Mouse (Mus musculus) left cerebral cortex, postnatal 14 days (tissue): Measurements from ENCODE around the gene Zfp335. TPM values are rescaled to one million over a fixed set of nuclear protein-coding genes. Genes with fewer than 3 reads are reported as not detected.
"Not testable (repeated sequence)": the region's sequence is repeated elsewhere in the genome, so short reads cannot be mapped to it uniquely, and the experiment has no call there.

Experiments
- DNase-seq, 2 experiments: peaks; one replicate each; pipeline ENCODE4 v3.0.0; 2021 to 2022; ENCODE audit warnings: low spot score in 2 of 2, mixed read lengths in 1 of 2
- intact Hi-C: fragments of 180-260 bp; cut with DNase I; formaldehyde crosslinking; loops from one replicate; pipeline ENCODE4 v1.15.1; 2025
- total RNA-seq, 2 experiments: library from RNA; stranded (reverse); gene quantifications; 2 replicates each; pipeline ENCODE4 v1.2.3; 2021

Gene Zfp335
- total RNA-seq, 2 experiments from 2014 or later, result 24.1 to 25.4 TPM

DNA sequence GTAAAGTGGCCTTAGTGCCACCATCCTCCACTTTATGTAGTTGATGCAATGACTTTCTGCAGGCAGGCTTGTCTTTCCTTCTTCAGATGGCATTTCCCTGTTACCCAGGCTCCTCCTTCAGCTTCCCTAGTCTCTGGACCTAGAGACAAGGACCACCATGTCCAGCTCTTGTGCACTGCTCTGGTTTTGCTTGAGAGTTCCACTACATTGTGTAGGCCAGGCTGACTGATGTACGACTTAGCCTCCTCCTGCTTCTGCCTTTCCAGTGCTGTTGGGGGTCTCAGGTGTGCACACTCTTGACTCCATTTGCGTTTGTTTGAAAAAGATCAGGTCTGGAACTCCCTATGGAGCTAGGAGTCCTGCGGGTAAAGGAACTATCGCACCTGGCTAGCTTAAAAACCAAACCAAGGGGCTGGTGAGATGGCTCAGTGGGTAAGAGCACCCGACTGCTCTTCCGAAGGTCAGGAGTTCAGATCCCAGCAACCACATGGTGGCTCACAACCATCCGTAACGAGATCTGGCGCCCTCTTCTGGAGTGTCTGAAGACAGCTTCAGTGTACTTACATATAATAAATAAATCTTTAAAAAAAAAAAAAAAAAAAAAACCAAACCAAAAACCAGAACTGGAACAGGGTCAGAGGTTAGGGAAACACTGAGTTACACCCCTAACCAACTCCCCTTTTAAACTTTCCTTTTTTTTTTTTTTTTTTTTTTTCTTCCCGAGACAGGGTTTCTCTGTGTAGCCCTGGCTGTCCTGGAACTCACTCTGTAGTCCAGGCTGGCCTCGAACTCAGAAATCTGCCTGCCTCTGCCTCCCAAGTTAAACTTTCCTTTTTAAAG, 34.0 kb downstream of the Zfp335 start:
- not testable (repeated sequence) for DNase-seq
- intact Hi-C loops, result loop anchor here (5.0 kb wide), 1 partner anchor 45 kb away; the partner anchor contains the start of genes Ctsa and Neurl2

DNA sequence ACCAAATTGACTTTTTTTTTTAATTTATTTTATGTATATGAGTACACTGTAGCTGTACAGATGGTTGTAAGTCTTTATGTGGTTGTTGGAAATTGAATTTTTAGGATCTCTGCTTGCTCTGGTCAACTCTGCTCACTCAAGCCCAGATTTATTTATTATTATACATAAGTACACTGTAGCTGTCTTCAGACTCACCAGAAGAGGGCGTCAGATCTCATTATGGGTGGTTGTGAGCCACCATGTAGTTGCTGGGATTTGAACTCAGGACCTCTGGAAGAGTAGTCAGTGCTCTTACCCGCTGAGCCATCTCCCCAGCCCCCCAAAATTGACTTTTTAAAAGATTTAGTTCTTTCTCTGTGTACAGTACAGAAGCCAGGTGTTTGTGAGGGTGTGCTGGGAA, 35.9 kb downstream of the Zfp335 start:
- DNase-seq, result not testable (repeated sequence)
- intact Hi-C loops, result loop anchor here (5.0 kb wide), 1 partner anchor 43 kb away; the partner anchor contains the start of genes Ctsa and Neurl2

DNA sequence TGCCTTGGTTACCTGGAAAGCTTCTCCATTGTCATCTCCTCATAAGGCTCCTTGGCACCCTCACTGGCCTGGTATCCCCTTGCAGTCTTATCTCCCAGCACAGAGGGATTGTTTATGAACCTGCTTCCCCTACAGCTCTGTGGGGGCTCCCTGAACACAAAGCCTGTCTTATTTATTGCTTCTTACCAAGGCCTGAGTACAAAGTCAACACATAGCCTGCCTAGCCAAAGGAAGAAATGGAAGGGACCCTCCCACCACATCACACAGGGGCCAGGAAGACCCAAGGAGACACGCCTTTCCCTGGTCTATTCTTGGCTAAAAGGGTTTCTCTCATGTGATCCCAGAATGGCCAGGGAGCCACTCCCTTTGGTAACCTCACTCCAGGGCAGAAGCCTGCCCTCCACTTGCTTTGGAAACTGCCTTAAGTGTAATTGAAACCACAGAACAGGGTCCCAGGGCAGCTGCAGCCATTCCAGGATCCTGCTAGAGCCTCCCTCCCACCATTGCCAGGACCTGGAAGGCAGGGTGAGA, 37.3 kb downstream of the Zfp335 start:
- no peak for DNase-seq
- intact Hi-C loops, result no loop called here

DNA sequence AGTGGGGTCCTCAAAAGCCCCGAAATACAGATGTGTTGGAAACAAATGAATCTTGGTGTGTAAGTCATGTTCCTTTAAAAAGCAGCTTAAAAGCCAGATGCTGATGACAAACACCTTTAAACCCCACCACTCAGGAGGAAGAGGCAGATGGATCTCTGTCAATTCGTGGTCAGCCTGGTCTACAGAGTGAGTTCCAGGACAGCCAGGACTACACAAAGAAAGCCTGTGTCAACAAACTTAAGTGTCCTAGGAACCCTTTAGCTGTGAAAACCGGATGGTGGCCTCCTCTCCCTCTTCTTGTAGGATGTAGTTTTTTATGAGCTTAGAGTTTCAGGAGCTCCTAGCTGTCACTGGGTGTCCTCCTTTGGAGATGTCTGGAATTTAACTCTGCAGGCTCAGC, 37.9 kb downstream of the Zfp335 start:
- intact Hi-C loops, result no loop called here
- DNase-seq, result no peak

DNA sequence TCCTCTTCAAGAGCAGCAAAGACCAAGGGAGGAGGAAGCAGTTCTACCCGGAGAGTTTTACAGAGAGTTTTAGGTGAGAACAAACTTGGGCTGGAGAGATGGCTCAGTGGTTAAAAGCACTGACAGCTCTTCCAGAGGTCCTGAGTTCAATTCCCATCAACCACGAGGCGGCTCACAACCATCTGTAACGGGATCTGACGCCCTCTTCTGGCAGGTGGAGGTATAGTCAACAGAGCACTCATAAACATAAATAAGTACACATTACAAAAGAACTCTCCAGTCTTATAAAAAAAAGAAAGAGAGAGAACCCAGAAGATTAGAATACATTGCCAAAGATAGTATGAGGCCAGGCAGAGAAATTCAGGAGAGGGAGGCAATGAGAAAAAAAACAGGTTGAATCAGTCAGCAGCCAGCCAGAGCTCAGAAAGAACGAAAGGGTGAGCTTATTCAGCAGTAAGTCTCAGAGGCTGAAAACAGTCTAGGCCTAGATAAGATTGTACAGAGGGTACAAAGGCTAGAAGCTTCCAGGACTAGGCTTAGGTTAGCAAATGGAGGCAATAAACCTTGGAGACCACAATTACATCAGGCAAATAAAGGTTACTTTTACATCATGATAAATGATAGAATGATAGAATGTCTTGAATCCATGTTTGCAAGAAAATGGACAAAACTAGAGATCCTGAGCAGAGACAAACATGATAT, 39.8 kb downstream of the Zfp335 start:
- no peak for DNase-seq
- intact Hi-C loops, result no loop called here

DNA sequence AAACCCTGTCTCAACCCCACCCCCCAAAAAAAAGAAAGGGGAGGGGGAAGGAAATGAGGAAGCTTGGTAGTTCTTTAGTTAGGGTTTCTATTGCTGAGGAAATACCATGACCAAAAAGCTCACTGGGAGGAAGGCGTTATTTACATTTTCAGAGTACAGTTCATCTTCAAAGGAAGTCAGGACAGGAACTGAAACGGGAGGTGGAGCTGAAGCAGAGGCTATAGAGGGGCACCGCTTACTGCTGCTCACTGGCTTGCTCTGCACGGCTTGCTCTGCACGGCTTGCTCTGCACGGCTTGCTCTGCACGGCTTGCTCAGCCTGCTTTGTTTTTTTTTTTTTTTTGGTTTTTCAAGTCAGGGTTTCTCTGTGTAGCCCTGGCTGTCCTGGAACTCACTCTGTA, 43.1 kb downstream of the Zfp335 start:
- DNase-seq, result no peak
- intact Hi-C loops, result no loop called here

DNA sequence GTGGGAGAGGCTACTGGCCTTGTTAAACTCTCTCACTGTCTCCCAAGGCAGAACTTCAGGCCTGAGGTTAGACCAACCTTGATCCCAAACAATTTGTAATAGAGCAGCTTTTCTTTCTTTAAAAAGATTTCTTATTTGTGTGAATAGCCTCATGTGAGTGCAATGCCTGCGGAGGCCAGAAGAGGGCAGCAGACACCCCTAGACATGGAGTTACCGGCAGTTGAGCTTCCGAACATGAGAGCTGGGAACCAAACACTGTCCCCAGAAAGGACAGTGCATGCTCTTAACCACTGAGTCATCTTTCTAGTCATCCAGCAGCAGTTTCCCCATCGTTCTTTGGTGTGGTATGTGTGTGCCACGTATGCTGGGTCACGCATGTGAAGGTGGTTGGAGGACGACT, 44.0 kb downstream of the Zfp335 start:
- no peak for DNase-seq
- intact Hi-C loops, result no loop called here

DNA sequence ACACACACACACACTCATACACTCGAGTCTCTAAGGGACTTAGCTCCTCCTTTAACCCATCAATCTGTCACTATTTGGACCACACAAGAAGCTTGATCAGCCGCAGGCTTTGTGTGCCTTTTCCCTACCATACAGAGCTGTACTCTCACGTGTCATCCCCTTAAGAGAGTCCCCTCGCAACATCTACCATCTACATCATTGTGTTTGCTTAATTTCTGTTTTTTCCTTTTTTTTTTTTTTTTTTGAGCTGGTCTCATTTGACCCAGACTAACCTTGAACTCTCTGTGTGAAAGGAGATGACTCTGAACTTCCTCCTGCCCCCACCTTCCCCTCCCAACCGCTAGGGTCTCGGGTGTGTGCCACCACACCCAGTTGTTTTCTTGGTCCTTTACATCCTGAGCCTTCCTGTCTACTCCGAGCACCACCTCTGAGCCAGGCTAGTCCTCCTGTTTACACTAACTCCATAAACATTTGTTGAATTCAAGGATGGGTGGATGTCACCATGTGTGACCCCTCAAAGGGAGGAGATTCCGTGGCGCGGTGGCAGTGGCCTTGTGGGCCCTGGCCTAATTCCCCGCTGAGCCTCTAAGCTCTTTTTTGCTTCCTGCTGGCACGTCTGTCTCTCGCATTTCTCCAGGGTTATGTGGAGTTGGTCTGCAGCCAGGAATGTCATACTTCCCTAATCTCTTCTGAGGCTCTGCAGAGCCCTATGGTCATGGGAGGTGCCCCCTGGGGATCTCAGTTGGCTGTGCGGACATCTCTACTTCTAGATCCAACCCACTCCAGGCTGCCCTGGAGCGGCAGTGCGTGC, 44.6 kb downstream of the Zfp335 start:
- DNase-seq, result no peak
- intact Hi-C loops, result no loop called here

DNA sequence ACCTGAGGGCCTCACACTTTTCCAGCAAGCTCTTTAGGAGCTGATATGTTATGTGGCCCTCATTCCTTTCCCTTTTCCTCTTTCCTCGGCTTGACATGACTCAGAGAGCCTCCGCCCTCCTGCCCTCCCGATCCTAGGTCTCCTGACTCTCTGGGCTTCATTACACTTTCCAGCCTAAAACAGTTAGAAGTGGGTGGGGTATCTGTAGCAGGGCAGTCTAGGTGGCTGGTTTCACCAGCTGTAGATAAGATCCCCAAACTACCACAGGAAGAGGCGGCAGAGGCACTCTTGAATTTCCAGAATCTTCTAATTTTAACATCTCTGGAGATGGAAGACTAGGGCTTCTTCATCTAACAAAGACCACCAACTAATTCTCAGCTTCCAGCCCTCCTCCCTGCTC, 47.0 kb downstream of the Zfp335 start:
- intact Hi-C loops, result no loop called here
- DNase-seq, result no peak

DNA sequence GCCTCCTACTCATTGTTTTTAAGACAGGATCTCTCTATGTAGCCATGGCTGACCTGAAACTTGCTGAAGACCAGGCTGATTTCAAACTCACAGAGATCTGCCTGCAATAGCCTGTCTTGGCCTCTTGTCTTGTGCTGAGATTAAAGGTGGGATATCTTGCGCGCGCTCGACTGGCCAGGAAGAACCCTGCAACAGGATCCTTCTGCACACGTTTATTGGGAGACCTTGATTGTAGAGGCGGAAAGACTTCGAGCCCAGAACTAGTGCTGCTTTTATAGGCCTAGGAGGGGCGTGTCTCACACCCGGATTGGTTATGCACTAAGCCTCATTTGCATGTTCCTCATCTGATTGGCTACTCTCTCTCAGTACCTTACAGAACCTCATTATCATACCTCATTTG, 48.1 kb downstream of the Zfp335 start:
- DNase-seq, intact Hi-C loops: not testable (repeated sequence)

DNA sequence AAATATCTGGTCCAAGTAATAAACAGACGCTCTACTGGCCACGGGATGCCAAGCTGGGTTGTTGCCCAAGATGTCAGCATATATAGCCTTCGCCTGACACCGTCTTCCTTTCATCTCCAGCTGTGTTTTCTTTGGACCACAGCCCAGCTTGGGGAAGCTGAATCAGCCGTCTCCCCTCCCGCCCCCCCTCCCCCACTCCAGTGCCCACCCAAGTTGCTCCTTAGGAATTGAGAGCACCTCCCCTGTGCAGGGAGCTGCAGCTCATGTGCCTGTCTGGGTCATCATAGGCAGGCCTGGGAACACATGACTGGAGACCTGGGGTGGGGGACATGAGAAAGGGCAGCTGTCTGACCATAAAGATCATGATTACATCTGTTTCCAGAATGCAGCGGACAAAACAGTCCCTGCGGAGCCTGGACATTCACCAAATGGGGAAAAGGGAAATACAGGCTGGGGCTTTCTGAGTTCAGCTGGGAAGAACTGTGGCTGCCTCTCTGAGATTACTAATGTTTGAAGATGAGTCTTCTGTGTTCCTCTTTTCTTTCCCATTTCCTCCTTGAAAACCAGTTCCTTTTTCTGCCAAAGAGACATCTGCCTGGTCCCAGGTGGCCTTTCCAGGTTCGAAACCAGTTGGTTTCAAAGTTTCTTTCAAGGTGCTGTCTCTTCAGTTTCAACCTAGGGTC, 49.2 kb downstream of the Zfp335 start:
- intact Hi-C loops, result no loop called here
- DNase-seq, result no peak

DNA sequence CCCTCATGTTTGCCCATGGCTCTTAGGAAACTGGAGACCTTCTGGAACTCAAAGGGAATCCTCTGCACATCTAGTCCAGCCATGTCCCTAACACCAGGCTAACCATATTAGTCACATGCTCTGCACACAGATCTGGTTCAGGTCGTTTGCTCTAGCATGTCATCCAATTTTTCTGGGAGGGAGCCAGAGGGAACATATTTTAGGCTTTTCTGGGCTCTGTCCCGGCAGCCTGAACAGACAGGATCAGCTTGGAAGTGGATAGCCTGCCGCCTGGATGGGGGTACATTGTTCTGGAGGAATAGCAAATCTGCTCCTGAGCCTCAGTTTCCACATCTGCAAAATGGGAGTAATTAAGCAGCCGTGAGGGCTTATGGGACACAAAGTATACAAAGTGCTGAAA, 50.5 kb downstream of the Zfp335 start:
- DNase-seq, result no peak
- intact Hi-C loops, result no loop called here

DNA sequence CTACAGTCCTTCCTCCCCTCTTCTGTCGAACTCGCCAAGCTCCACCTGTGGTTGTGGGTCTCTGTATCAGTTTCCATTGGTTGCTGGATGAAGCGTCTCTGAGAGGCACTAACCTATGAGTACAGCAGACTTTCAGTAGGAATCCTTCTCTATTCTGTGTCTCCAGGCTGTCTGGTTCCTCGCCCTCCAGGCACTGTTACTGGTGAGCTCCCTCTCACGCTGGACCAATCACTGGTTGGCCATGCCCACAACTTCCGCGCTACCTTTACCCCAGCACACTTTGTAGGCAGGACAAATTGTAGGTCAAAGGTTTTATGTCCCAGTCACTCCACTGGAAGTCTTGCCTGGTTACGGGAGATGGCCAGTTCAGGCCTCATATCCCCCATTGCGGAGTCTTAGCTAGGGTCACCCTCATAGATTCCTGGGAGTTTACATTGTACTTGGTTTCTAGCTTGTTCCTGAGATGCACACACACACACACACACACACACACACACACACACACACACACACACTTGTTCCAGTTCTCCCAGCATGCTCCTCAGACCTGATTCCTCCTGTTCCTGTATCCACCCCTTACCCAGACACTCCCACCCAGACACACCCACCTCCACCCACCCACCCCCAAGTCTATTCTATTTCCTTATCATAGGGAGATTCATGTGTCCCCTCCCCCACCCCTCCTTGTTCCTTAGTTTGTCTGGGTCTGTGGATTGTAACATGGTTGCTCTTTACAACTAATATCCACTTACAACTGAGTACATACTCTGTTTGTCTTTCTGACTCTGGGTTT, 51.7 kb downstream of the Zfp335 start:
- no peak for DNase-seq
- intact Hi-C loops, result no loop called here

DNA sequence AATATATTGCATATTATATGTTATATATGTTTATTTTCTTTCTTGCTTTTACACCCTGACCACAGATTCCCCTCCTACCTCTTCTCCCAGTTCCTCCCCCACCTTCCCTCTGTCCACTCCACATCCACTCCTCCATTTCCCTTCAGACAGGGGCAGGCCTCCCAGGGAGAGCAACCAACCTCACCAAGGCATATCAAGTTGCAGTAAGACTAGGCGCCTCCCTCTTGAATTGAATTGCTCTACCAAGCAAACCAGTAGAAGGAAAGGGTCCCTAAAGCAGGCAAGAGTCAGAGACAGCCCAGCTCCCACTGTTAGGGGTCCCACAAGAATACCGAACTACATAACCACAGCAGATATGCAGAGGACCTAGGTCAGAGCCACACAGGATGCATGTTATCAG, 52.4 kb downstream of the Zfp335 start:
- DNase-seq, result no peak
- intact Hi-C loops, result no loop called here

DNA sequence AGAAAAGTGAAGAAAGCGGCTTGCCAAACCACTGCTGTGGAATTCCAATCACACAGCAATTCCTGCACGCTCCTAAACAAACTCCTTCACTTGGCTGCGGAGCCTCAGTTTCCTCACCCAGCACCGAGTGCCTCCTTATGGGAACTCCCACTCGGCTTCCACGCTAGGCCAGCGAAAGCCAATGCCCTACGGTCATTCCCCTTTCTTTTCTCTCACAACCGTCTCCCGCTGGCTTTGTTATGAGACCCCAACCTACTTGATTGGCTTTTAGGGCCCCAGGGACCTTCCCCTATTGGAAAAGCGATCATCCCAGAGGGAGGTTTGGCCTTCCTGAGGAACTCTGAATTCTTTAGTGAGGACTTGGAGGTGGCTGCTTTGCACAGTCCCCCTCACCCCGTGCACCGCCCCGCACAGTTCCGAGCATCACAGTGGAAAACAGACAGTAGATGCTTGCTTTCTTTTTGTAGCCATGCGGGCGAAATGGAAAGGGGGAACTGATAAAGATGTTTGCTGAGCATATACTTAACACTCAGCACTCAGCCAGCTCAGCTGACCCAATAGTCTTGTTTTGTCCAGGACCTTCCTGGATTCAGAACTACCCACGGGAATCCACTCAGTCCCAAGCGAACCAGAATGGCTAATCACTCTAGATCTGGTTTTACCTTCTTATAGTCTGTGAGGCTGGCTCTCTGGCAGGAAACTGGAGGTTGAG, 53.6 kb downstream of the Zfp335 start:
- intact Hi-C loops, result no loop called here

DNA sequence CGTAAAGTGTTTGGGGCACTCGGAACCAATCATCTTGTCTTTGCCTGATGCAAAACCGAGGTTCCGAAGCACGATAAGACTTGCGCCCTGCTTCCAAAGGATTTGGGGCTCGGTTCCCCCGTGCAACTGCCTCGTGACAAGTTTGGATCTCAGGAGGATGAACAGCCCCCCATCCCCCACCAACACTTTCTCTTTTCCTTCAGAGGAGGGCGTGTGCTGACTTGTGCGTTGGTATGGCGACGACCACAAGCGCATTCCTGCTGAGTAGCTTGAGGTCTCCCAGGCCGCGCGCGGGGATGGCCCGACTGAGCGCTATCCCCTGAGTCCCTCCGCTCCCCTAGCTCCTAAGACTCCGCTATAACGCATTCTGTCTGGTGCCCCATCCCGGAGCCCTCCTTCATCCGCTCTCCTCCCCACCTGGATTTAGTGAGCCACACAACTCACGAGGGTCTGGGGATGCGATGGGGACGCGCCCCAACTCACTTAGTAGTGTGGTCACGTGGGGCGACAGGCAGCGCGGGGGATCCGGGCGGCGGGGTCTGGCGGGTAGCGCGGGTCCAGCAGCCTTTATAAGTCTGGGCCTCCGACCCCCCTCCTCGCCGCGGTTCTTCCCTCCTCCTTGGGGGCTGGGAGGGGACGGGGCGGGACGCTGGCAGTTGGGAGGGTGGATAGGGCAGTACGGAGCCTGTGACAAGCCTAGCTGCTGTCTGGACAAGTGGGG, 54.3 kb downstream of the Zfp335 start, which contains the start of gene Pltp:
Gene Pltp, minus strand, starts transcription at position 611 of the 721 bp plus-strand sequence.
- intact Hi-C loops, result no loop called here
- peak; percentile 46 to 81 for DNase-seq

More for the DNA sequence above, 53.6 kb downstream of the Zfp335 start:
- DNase-seq, result no peak
